Mouse (Mus musculus): ENCODE measurements around the gene Dnajc8. TPM values are rescaled to one million over a fixed set of nuclear protein-coding genes. Genes with fewer than 3 reads are reported as not detected.
A peak's percentile ranks its signal among the peaks of the same experiment; 100 is the strongest.
"Not testable (repeated sequence)": the region's sequence is repeated elsewhere in the genome, so short reads cannot be mapped to it uniquely, and the experiment has no call there.

The Dnajc8 gene
- polyA plus RNA-seq, 1 experiment, result 146 TPM

GRCm38 (mm10) chr4:132586282-132586681 is 50.9 kb downstream of the Dnajc8 start:
- no peak for TF ChIP-seq POLR2A (IDR thresholded peaks at IDR 0.05; ENCODE audit: low read depth, low read length)
- TF ChIP-seq CTCF (IDR thresholded peaks at IDR 0.05; ENCODE audit: borderline replicate concordance, insufficient read depth, low read length), result no peak
- Histone ChIP-seq H3K4me1 (ENCODE audit: control insufficient read depth, insufficient read depth, low read length) (peaks cover 2% of the 10 kb centered on the region; the same call in 1 of the 2 replicates), H3K27ac (ENCODE audit: insufficient read depth, low read length) (no peak overlapping the region), H3K4me3 (ENCODE audit: insufficient read depth, low read length) (no peak overlapping the region)

- Histone ChIP-seq H3K4me3 (ENCODE audit: insufficient read depth, low read length) (no peak overlapping the region), H3K27ac (ENCODE audit: insufficient read depth, low read length) (peak overlapping the region; percentile 63), H3K4me1 (ENCODE audit: control insufficient read depth, insufficient read depth, low read length) (peaks cover 2% of the 10 kb centered on the region; the same call in 1 of the 2 replicates)
- TF ChIP-seq CTCF (IDR thresholded peaks at IDR 0.05; ENCODE audit: borderline replicate concordance, insufficient read depth, low read length), result no peak
- TF ChIP-seq POLR2A (IDR thresholded peaks at IDR 0.05; ENCODE audit: low read depth, low read length), result no peak
These were observed 53.2 kb downstream of the Dnajc8 start for GRCm38 (mm10) chr4:132588512-132588911.

DNA sequence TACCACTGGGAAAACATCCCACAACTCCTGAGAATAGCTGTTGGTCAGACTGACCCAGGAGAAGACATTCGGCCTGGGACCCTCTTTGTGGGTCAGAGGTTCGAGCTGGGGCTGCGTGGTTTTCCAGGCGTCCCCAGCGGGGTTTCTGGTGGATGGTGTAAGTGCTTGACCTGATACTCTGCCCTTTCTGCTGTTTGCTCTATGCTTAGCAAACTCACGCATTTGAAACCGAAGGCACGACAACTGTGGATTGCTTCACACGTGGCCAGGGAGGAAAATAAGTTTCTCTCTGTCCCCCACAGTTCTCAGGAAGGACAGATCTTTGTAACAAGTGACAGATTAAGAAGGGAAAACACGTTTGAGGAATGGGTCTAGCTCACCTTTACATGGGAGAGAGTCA is 55.3 kb downstream of the Dnajc8 start:
- no peak overlapping the region for H3K4me3 ChIP-seq (ENCODE audit: insufficient read depth, low read length)
- no peak overlapping the region for H3K27ac ChIP-seq (ENCODE audit: insufficient read depth, low read length)
- H3K4me1 ChIP-seq (ENCODE audit: control insufficient read depth, insufficient read depth, low read length), result peaks cover 6% of the 10 kb centered on the region
- TF ChIP-seq CTCF (IDR thresholded peaks at IDR 0.05; ENCODE audit: borderline replicate concordance, insufficient read depth, low read length), result no peak
- no peak for TF ChIP-seq POLR2A (IDR thresholded peaks at IDR 0.05; ENCODE audit: low read depth, low read length)

DNA sequence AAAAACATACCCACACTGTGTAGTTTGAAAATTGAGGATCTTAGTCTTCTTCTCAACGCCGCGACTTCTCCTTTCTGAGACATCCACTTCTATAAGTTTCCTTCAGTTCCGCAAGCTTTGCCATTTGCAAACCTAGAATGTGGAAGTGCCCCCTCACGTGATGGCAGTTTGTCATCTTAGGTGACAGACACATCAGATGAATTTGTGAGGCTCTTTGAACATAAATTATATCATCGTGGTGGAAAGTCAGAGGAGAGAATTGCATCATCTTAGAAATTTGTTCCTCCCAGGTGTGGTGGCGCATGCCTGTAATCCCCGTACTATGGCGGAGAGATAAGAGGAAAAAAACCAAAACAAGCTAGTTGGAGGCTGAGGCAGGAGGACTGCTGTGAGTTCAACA is 57.6 kb downstream of the Dnajc8 start:
- Histone ChIP-seq H3K27ac (ENCODE audit: insufficient read depth, low read length) (no peak overlapping the region), H3K4me1 (ENCODE audit: control insufficient read depth, insufficient read depth, low read length) (peaks cover 6% of the 10 kb centered on the region), H3K4me3 (ENCODE audit: insufficient read depth, low read length) (no peak overlapping the region)
- no peak for TF ChIP-seq POLR2A (IDR thresholded peaks at IDR 0.05; ENCODE audit: low read depth, low read length)
- TF ChIP-seq CTCF (IDR thresholded peaks at IDR 0.05; ENCODE audit: borderline replicate concordance, insufficient read depth, low read length), result no peak

DNA sequence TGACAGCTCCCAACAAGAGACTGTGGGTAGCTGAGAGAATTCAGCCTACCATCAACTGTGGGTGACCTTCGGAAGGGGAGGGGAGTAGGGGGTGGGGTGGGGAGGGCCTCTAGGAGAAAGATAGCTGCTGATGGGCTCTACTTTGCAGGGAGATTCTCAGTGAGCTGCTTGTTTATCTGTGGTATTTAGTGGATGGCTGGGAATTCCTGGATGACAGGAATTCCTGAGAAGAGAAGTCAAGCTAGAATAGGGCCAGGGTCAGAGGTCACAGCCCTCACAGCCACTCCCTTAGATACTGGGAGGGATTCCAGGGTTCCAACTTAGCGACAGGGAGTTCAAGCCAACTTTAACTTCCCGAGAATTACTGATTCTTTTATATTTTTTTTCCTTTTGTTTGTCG is 58.8 kb downstream of the Dnajc8 start:
- Histone ChIP-seq H3K4me3 (ENCODE audit: insufficient read depth, low read length) (no peak overlapping the region), H3K4me1 (ENCODE audit: control insufficient read depth, insufficient read depth, low read length) (peaks cover 4% of the 10 kb centered on the region), H3K27ac (ENCODE audit: insufficient read depth, low read length) (no peak overlapping the region)
- no peak for TF ChIP-seq CTCF (IDR thresholded peaks at IDR 0.05; ENCODE audit: borderline replicate concordance, insufficient read depth, low read length)
- no peak for TF ChIP-seq POLR2A (IDR thresholded peaks at IDR 0.05; ENCODE audit: low read depth, low read length)

- no peak overlapping the region for H3K4me3 ChIP-seq (ENCODE audit: insufficient read depth, low read length)
- peaks cover 2% of the 10 kb centered on the region for H3K4me1 ChIP-seq (ENCODE audit: control insufficient read depth, insufficient read depth, low read length)
- H3K27ac ChIP-seq (ENCODE audit: insufficient read depth, low read length), result no peak overlapping the region
- TF ChIP-seq POLR2A (IDR thresholded peaks at IDR 0.05; ENCODE audit: low read depth, low read length) (no peak), CTCF (IDR thresholded peaks at IDR 0.05; ENCODE audit: borderline replicate concordance, insufficient read depth, low read length) (no peak)
These were observed 63.5 kb downstream of the Dnajc8 start for GRCm38 (mm10) chr4:132598861-132599260.

- Histone ChIP-seq H3K27ac (ENCODE audit: insufficient read depth, low read length) (no peak overlapping the region), H3K4me1 (ENCODE audit: control insufficient read depth, insufficient read depth, low read length) (no peaks in the 10 kb centered on the region), H3K4me3 (ENCODE audit: insufficient read depth, low read length) (no peak overlapping the region)
- TF ChIP-seq CTCF (IDR thresholded peaks at IDR 0.05; ENCODE audit: borderline replicate concordance, insufficient read depth, low read length), result no peak
- no peak for TF ChIP-seq POLR2A (IDR thresholded peaks at IDR 0.05; ENCODE audit: low read depth, low read length)
These were observed 64.4 kb downstream of the Dnajc8 start for GRCm38 (mm10) chr4:132599764-132600163.

GRCm38 (mm10) chr4:132600465-132600864 is 65.1 kb downstream of the Dnajc8 start:
- no peaks in the 10 kb centered on the region for H3K4me1 ChIP-seq (ENCODE audit: control insufficient read depth, insufficient read depth, low read length)
- no peak for TF ChIP-seq CTCF (IDR thresholded peaks at IDR 0.05; ENCODE audit: borderline replicate concordance, insufficient read depth, low read length)
- TF ChIP-seq POLR2A (IDR thresholded peaks at IDR 0.05; ENCODE audit: low read depth, low read length), result no peak
- H3K27ac ChIP-seq (ENCODE audit: insufficient read depth, low read length), result no peak overlapping the region
- no peak overlapping the region for H3K4me3 ChIP-seq (ENCODE audit: insufficient read depth, low read length)

GRCm38 (mm10) chr4:132601242-132601641 is 65.9 kb downstream of the Dnajc8 start:
- H3K4me3 ChIP-seq (ENCODE audit: insufficient read depth, low read length); H3K27ac ChIP-seq (ENCODE audit: insufficient read depth, low read length); H3K4me1 ChIP-seq (ENCODE audit: control insufficient read depth, insufficient read depth, low read length): not testable (repeated sequence)

Other genes starting within 250 kb of the Dnajc8 start
- gene Rab42, start 232.2 kb upstream of the Dnajc8 start, polyA plus RNA-seq (2011; ENCODE audit: insufficient read length, low read depth, missing spikeins), result 0.67 TPM in 1 of 2 replicates, not detected in the other
- gene Trnau1ap, start 206.0 kb upstream of the Dnajc8 start, polyA plus RNA-seq (2011; ENCODE audit: insufficient read length, low read depth, missing spikeins), result 29.6 and 33.5 TPM in 2 replicates
- gene Rcc1, start 181.9 kb upstream of the Dnajc8 start, polyA plus RNA-seq (2011; ENCODE audit: insufficient read length, low read depth, missing spikeins), result 33.6 and 34.4 TPM in 2 replicates
- gene Phactr4, start 113.1 kb upstream of the Dnajc8 start, polyA plus RNA-seq (2011; ENCODE audit: insufficient read length, low read depth, missing spikeins), result 28.5 and 33.5 TPM in 2 replicates
- gene Med18, start 71.6 kb upstream of the Dnajc8 start, polyA plus RNA-seq (2011; ENCODE audit: insufficient read length, low read depth, missing spikeins), result 7.1 and 10.4 TPM in 2 replicates
- 55.1 and 58.4 TPM in 2 replicates for gene Sesn2, start 25.0 kb upstream of the Dnajc8 start, polyA plus RNA-seq (2011; ENCODE audit: insufficient read length, low read depth, missing spikeins)
- gene Atpif1, start 1.9 kb upstream of the Dnajc8 start, polyA plus RNA-seq (2011; ENCODE audit: insufficient read length, low read depth, missing spikeins), result 352 and 397 TPM in 2 replicates
- not detected in 2 replicates for gene Ptafr, start 28.5 kb downstream of the Dnajc8 start, polyA plus RNA-seq (2011; ENCODE audit: insufficient read length, low read depth, missing spikeins)
- 51.6 and 55.7 TPM in 2 replicates for gene Eya3, start 103.4 kb downstream of the Dnajc8 start, polyA plus RNA-seq (2011; ENCODE audit: insufficient read length, low read depth, missing spikeins)
- gene Xkr8, start 197.0 kb downstream of the Dnajc8 start, polyA plus RNA-seq (2011; ENCODE audit: insufficient read length, low read depth, missing spikeins), result 5.3 and 10.2 TPM in 2 replicates
- gene Smpdl3b, start 221.7 kb downstream of the Dnajc8 start, polyA plus RNA-seq (2011; ENCODE audit: insufficient read length, low read depth, missing spikeins), result 2.7 and 2.9 TPM in 2 replicates
- gene Rpa2, start 232.8 kb downstream of the Dnajc8 start, polyA plus RNA-seq (2011; ENCODE audit: insufficient read length, low read depth, missing spikeins), result 16.9 and 20.2 TPM in 2 replicates